Comparison of ENCODE assay signal across 23 mouse cellular contexts in the genomic region with DNA sequence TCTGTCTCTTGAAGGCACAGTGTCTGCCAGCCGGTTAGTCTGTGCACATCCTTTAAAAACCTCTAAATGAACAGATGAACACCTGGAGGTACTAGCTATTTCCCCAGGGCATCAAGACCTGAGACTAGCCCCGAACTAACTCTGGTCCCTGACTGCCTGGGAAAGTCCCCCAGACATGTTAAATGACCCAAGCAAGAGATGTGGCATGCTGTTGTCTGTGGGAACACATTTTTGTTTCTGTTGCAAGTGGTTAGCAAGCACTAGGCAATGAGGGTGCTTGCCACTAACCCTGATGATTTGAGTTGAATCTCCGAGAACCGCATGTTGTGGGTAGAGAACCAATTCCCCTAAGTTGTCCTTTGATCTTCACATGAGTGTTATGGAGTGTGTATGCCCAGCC. TPM values are rescaled to one million over a fixed set of nuclear protein-coding genes. Genes with fewer than 3 reads are reported as not detected.
DNase-seq lines count a peak whose midpoint lies in the region; ATAC-seq lines count a peak whose summit lies in the region.
"Had no signal": no experiment of that assay in that cellular context is flagged by ENCODE, and none has a peak within 500 bp of the region (broad histone marks: within the 10 kb centered on the region; RNA-seq: fewer than 3 reads in every experiment).

No protein-coding gene starts in this region.

- WGBS in heart, embryonic 12.5 days: 91% methylated on average over 4 of the region's 4 CpGs

- peak; percentile 69 for DNase-seq in A20 (ENCODE audit: low read depth, low spot score)
- peak; percentile 14 to 21 for DNase-seq in B cell, adult 2 months
- DNase-seq in splenic B cell, adult 2 months (ENCODE audit: low read depth, low spot score): peak; percentile 50
- DNase-seq in cerebellum, postnatal 10 days: no peak
- DNase-seq: adrenal gland, adult 8-10 months; adrenal gland, postnatal 14 days; cerebellum, adult 11 months; cerebellum, adult 18-20 months; cerebellum, adult 8-10 months; cerebellum, postnatal 14 days; cerebellum, postnatal 36 days; embryo, embryonic 11 days had no signal

- no peak overlapping the region for H3K4me2 ChIP-seq in heart, embryonic 12.5 days
- H3K4me2 ChIP-seq: embryonic facial prominence, embryonic 13.5 days; embryonic facial prominence, embryonic 15.5 days; forebrain, embryonic 12.5 days had no signal

- H3K4me1 ChIP-seq in heart, embryonic 12.5 days (replicated peaks): peaks cover 15% of the 10 kb centered on the region

- no peak overlapping the region for H3K27ac ChIP-seq in heart, embryonic 12.5 days (ENCODE audit: poor library complexity, severe bottlenecking)
- H3K27ac ChIP-seq: embryonic facial prominence, embryonic 13.5 days; embryonic facial prominence, embryonic 15.5 days; forebrain, embryonic 10.5 days; forebrain, embryonic 12.5 days had no signal

- H3K9ac ChIP-seq in heart, embryonic 12.5 days: no peak overlapping the region
- H3K9ac ChIP-seq: embryonic facial prominence, embryonic 13.5 days; embryonic facial prominence, embryonic 15.5 days; forebrain, embryonic 12.5 days had no signal

- H3K27me3 ChIP-seq in splenic B cell, adult 2 months (ENCODE audit: control insufficient read depth, insufficient read depth, low read length, poor library complexity, severe bottlenecking): no peaks in the 10 kb centered on the region
- no peaks in the 10 kb centered on the region for H3K27me3 ChIP-seq in heart, embryonic 12.5 days (replicated peaks)
- H3K27me3 ChIP-seq: embryonic facial prominence, embryonic 13.5 days; embryonic facial prominence, embryonic 15.5 days; forebrain, embryonic 12.5 days; Patski had no signal

- peaks cover 4% of the 10 kb centered on the region; the same call in 1 of the 2 replicates for H3K9me3 ChIP-seq in heart, embryonic 12.5 days (replicated peaks)
- H3K9me3 ChIP-seq: embryonic facial prominence, embryonic 13.5 days; embryonic facial prominence, embryonic 15.5 days; forebrain, embryonic 10.5 days; forebrain, embryonic 12.5 days; G1E had no signal

- no peak overlapping the region for H3K4me3 ChIP-seq in heart, embryonic 12.5 days
- H3K4me3 ChIP-seq: embryonic facial prominence, embryonic 13.5 days; embryonic facial prominence, embryonic 15.5 days; erythroblast, embryonic 14.5 days; forebrain, embryonic 10.5 days; forebrain, embryonic 12.5 days had no signal

- ATAC-seq in heart, embryonic 12.5 days (ENCODE audit: insufficient number of reproducible peaks, low FRiP score): no peak
- ATAC-seq: activated CD4-positive, CD25-positive, alpha-beta regulatory T cell, adult 4 months; forebrain, embryonic 14.5 days; forebrain, embryonic 16.5 days; Patski had no signal

- H3K36me3 ChIP-seq in splenic B cell, adult 2 months (ENCODE audit: control insufficient read depth, insufficient read depth, low read length, poor library complexity, severe bottlenecking): no peaks in the 10 kb centered on the region
- no peaks in the 10 kb centered on the region for H3K36me3 ChIP-seq in heart, embryonic 12.5 days
- H3K36me3 ChIP-seq: embryonic facial prominence, embryonic 13.5 days; embryonic facial prominence, embryonic 15.5 days; forebrain, embryonic 10.5 days; forebrain, embryonic 12.5 days; G1E had no signal

RNA-seq across cellular contexts. Expression of a gene that starts 25.8 kb away (rescaled TPM):
- 8.4 and 9.2 TPM in 2 replicates for polyA plus RNA-seq in heart, embryonic 12.5 days (2016; fragmentation: Nextera tagmentation; extraction: Ambion mirVana)
- polyA plus RNA-seq: G1E had no signal

Comparison
In these comparisons a context has a peak if more than half of its experiments do, and no peak if none do; other contexts are left out.
1. DNase-seq: peak in A20 (single experiment), B cell, adult 2 months (2 of 2) and splenic B cell, adult 2 months (single experiment); none in cerebellum, postnatal 10 days (0 of 2).